Mouse (Mus musculus): ENCODE measurements around the gene Pcca.

The Pcca gene

GRCm38 (mm10) chr14:122898550-122898949 is 364.4 kb downstream of the Pcca start:
- no peak for DNase-seq

GRCm38 (mm10) chr14:122900679-122901078 is 366.6 kb downstream of the Pcca start:
- no peak for DNase-seq

GRCm38 (mm10) chr14:122901177-122901576 is 367.1 kb downstream of the Pcca start:
- no peak for DNase-seq

- no peak for DNase-seq
Measured at GRCm38 (mm10) chr14:122901715-122902114, 367.6 kb downstream of the Pcca start.

GRCm38 (mm10) chr14:122902136-122902535 is 368.0 kb downstream of the Pcca start:
- DNase-seq: no peak

- no peak for DNase-seq
Measured at GRCm38 (mm10) chr14:122902884-122903283, 368.8 kb downstream of the Pcca start.

- DNase-seq: no peak
Measured at GRCm38 (mm10) chr14:122903923-122904351, 369.8 kb downstream of the Pcca start.

- DNase-seq: no peak
Measured at GRCm38 (mm10) chr14:122905007-122905406, 370.9 kb downstream of the Pcca start.

- no peak for DNase-seq
Measured at GRCm38 (mm10) chr14:122908075-122908474, 374.0 kb downstream of the Pcca start.

- no peak for DNase-seq
Measured at GRCm38 (mm10) chr14:122909368-122910091, 375.4 kb downstream of the Pcca start.

GRCm38 (mm10) chr14:122911265-122911664 is 377.1 kb downstream of the Pcca start:
- no peak for DNase-seq

GRCm38 (mm10) chr14:122912137-122912536 is 378.0 kb downstream of the Pcca start:
- DNase-seq: no peak

GRCm38 (mm10) chr14:122912812-122913498 is 378.8 kb downstream of the Pcca start:
- peak; percentile 73 for DNase-seq

GRCm38 (mm10) chr14:122913657-122914056 is 379.5 kb downstream of the Pcca start, which contains the start of gene Ggact:
Gene Ggact (minus strand): TSS chr14:122913757.
- no peak for DNase-seq

- DNase-seq: no peak
Measured at GRCm38 (mm10) chr14:122917676-122918075, 383.6 kb downstream of the Pcca start.

- DNase-seq: no peak
Measured at GRCm38 (mm10) chr14:122920011-122920410, 385.9 kb downstream of the Pcca start.

- no peak for DNase-seq
Measured at GRCm38 (mm10) chr14:122936460-122936859, 402.3 kb downstream of the Pcca start.

Data from right cerebral cortex, postnatal 25 days (tissue).